8 mouse cellular contexts compared by ENCODE assay signal in the genomic region with DNA sequence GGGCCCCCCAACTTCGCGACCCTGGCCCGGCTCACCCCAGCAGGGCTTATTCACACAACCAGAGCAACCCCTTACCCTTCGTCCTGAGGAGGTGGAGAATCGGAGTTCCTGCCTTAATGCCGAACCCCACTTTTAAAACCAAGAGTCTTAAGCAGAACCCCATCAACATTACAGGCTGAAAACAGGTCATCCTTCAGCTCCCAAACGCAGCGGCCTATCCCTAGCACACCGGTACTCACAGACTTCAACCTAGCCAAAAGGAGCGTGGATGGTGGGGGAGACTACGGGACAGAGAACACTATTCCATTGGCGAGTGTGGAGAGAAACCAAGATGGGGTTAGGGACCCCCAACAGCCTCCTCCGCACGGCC. TPM values are rescaled to one million over a fixed set of nuclear protein-coding genes. Genes with fewer than 3 reads are reported as not detected.
DNase-seq lines count a peak whose midpoint lies in the region; ATAC-seq and TF ChIP-seq lines count a peak whose summit lies in the region.

No protein-coding gene starts in this region.

- H3K36me3 ChIP-seq in heart, embryonic 14.5 days (ENCODE audit: control insufficient read depth, insufficient read depth, low read length), result no peaks in the 10 kb centered on the region
- no peaks in the 10 kb centered on the region for H3K36me3 ChIP-seq in ES-E14 (ENCODE audit: control insufficient read depth, insufficient read depth, low read length, poor library complexity, severe bottlenecking)
- no peaks in the 10 kb centered on the region for H3K36me3 ChIP-seq in hindbrain, embryonic 11.5 days (ENCODE audit: control insufficient read depth, insufficient read depth, low read length)
- H3K36me3 ChIP-seq in midbrain, embryonic 11.5 days (ENCODE audit: control insufficient read depth, insufficient read depth, low read length), result no peaks in the 10 kb centered on the region

- peak overlapping the region; percentile 99 for H3K4me2 ChIP-seq in heart, embryonic 14.5 days (ENCODE audit: low read length)
- H3K4me2 ChIP-seq in hindbrain, embryonic 11.5 days (replicated peaks; ENCODE audit: low read depth, low read length), result peak overlapping the region; percentile 60
- H3K4me2 ChIP-seq in midbrain, embryonic 11.5 days, result peak overlapping the region; percentile 95

- in situ Hi-C loops in ES-E14 (cut with MboI; ENCODE audit: low sequenced_read_pairs in 2 of 2, unreplicated experiment in 2 of 2), result no loop called here

- H3K9ac ChIP-seq in heart, embryonic 14.5 days (ENCODE audit: low read length), result peak overlapping the region; percentile 62
- peak overlapping the region; percentile 54 for H3K9ac ChIP-seq in ES-E14 (ENCODE audit: insufficient read depth, low read depth, low read length, poor library complexity, severe bottlenecking)
- H3K9ac ChIP-seq in hindbrain, embryonic 11.5 days (ENCODE audit: low read depth, low read length), result peak overlapping the region; percentile 60; the same call in 1 of the 2 replicates
- peak overlapping the region; percentile 64 for H3K9ac ChIP-seq in midbrain, embryonic 11.5 days (ENCODE audit: low read length)

- H3K9me3 ChIP-seq in heart, embryonic 14.5 days (ENCODE audit: control insufficient read depth, low read length), result no peaks in the 10 kb centered on the region
- H3K9me3 ChIP-seq in ES-E14 (ENCODE audit: control insufficient read depth, insufficient read depth, low read depth, low read length), result no peaks in the 10 kb centered on the region
- no peaks in the 10 kb centered on the region for H3K9me3 ChIP-seq in hindbrain, embryonic 11.5 days (ENCODE audit: control insufficient read depth, low read length)
- no peaks in the 10 kb centered on the region for H3K9me3 ChIP-seq in midbrain, embryonic 11.5 days (ENCODE audit: control insufficient read depth, low read length)

- no peak for ATAC-seq in heart, embryonic 14.5 days (ENCODE audit: insufficient number of reproducible peaks, insufficient read depth, low FRiP score, low read depth)
- ATAC-seq in hindbrain, embryonic 11.5 days (ENCODE audit: low FRiP score), result 0 out of 2 replicates have a peak, but pooled peaks have one; percentile 0
- ATAC-seq in midbrain, embryonic 11.5 days (ENCODE audit: low FRiP score), result no peak

- peaks cover 23 to 39% of the 10 kb centered on the region in 2 experiments; a peak in 3 of 4 replicates for H3K4me1 ChIP-seq in heart, embryonic 14.5 days (ENCODE audit: control insufficient read depth in 2 of 2, insufficient read depth in 2 of 2, low read length in 2 of 2)
- peaks cover 0 to 16% of the 10 kb centered on the region in 2 experiments; a peak in 1 of 4 replicates for H3K4me1 ChIP-seq in ES-E14 (ENCODE audit: control insufficient read depth in 2 of 2, insufficient read depth in 2 of 2, low read length in 2 of 2, poor library complexity in 1 of 2)
- H3K4me1 ChIP-seq in hindbrain, embryonic 11.5 days (replicated peaks; ENCODE audit: control insufficient read depth, insufficient read depth, low read length), result peaks cover 24% of the 10 kb centered on the region
- H3K4me1 ChIP-seq in midbrain, embryonic 11.5 days (ENCODE audit: control insufficient read depth, insufficient read depth, low read length), result peaks cover 39% of the 10 kb centered on the region

- intact Hi-C loops in gastrocnemius, postnatal 14 days (cut with DNase I; ENCODE audit: low total_unique reads), result no loop called here

- H3K27me3 ChIP-seq in heart, embryonic 14.5 days (ENCODE audit: control insufficient read depth, insufficient read depth, low read length), result peaks cover 61% of the 10 kb centered on the region
- peaks cover 39% of the 10 kb centered on the region for H3K27me3 ChIP-seq in hindbrain, embryonic 11.5 days (ENCODE audit: control insufficient read depth, insufficient read depth, low read length)
- peaks cover 59% of the 10 kb centered on the region for H3K27me3 ChIP-seq in midbrain, embryonic 11.5 days (ENCODE audit: control insufficient read depth, insufficient read depth, low read length)

- peak overlapping the region; percentile 51 to 56 for H3K4me3 ChIP-seq in heart, embryonic 14.5 days (ENCODE audit: control insufficient read depth in 1 of 2, insufficient read depth in 1 of 2, low read depth in 1 of 2, low read length in 2 of 2)
- peak overlapping the region; percentile 64 to 76 for H3K4me3 ChIP-seq in ES-E14 (ENCODE audit: insufficient read depth in 1 of 2, low read depth in 1 of 2, low read length in 2 of 2, poor library complexity in 1 of 2, severe bottlenecking in 1 of 2)
- peak overlapping the region; percentile 40 for H3K4me3 ChIP-seq in hindbrain, embryonic 11.5 days (ENCODE audit: low read depth, low read length)
- peak overlapping the region; percentile 52 for H3K4me3 ChIP-seq in midbrain, embryonic 11.5 days (ENCODE audit: low read depth, low read length)

- DNase-seq in heart, postnatal 4 days, result no peak
- DNase-seq in ES-E14 (ENCODE audit: low read depth, low spot score), result no peak
- peak; percentile 53 for DNase-seq in hindbrain, embryonic 11.5 days (ENCODE audit: low spot score)
- DNase-seq in midbrain, embryonic 11.5 days (ENCODE audit: low spot score, missing footprints), result peak; percentile 94
- no peak for DNase-seq in spleen, postnatal 4 days (ENCODE audit: low spot score in 2 of 2)
- DNase-seq in urinary bladder, postnatal 4 days (ENCODE audit: low spot score in 2 of 2), result no peak
- no peak for DNase-seq in gastrocnemius, postnatal 14 days

- WGBS in heart, embryonic 14.5 days, result 1% methylated on average over 14 of the region's 14 CpGs
- WGBS in hindbrain, embryonic 11.5 days, result 2% methylated on average over 14 of the region's 14 CpGs
- under 1% methylated on average over 14 of the region's 14 CpGs for WGBS in midbrain, embryonic 11.5 days

- no peak overlapping the region for H3K27ac ChIP-seq in heart, embryonic 14.5 days (replicated peaks in 1 of 2; ENCODE audit: control insufficient read depth in 1 of 2, insufficient read depth in 1 of 2, low read depth in 2 of 2, low read length in 2 of 2)
- no peak overlapping the region for H3K27ac ChIP-seq in ES-E14 (ENCODE audit: insufficient read depth, low read depth, low read length, poor library complexity, severe bottlenecking)
- H3K27ac ChIP-seq in hindbrain, embryonic 11.5 days (ENCODE audit: low read depth, low read length), result 0 out of 2 replicates have a peak overlapping the region, but pooled peaks have one; percentile 0
- H3K27ac ChIP-seq in midbrain, embryonic 11.5 days (ENCODE audit: low read depth, low read length), result no peak overlapping the region

TF ChIP-seq in ES-E14, 5 proteins besides CTCF, POLR2A, EP300 and RAD21:
- no peak for TF ChIP-seq MAFK (IDR thresholded peaks at IDR 0.05; ENCODE audit: insufficient read depth, low read depth, low read length)
- TF ChIP-seq ZC3H11A (IDR thresholded peaks at IDR 0.05; ENCODE audit: borderline replicate concordance, low read depth, low read length), result no peak
- no peak for TF ChIP-seq ZNF384 (IDR thresholded peaks at IDR 0.05; ENCODE audit: low read depth, low read length)

RNA-seq across cellular contexts. Expression of a gene that starts 0.6 kb away (rescaled TPM):
- 0.78 and 1.1 TPM in 2 replicates for polyA plus RNA-seq in heart, embryonic 14.5 days (2014; fragmentation: Nextera tagmentation; extraction: Ambion mirVana)
- total RNA-seq in heart, postnatal 4 days (2021), result under 1 TPM in 1 of 2 experiments, not detected in 1; 0.26 TPM
- total RNA-seq in ES-E14 (2012; rRNA removed), result 7.5 and 12.5 TPM in 2 replicates
- 13.8 TPM in 2 replicates for polyA plus RNA-seq in hindbrain, embryonic 11.5 days (2014; fragmentation: Nextera tagmentation; extraction: Ambion mirVana)
- polyA plus RNA-seq in midbrain, embryonic 11.5 days (2014; fragmentation: Nextera tagmentation; extraction: Ambion mirVana), result 4.6 and 6.4 TPM in 2 replicates
- total RNA-seq in gastrocnemius, postnatal 14 days (2021), result not detected

RNA-seq across cellular contexts. Expression of a gene that starts 15.7 kb away (rescaled TPM):
- polyA plus RNA-seq in heart, embryonic 14.5 days (2014; fragmentation: Nextera tagmentation; extraction: Ambion mirVana), result 6.0 and 6.7 TPM in 2 replicates
- total RNA-seq in heart, postnatal 4 days (2021), result 1 to 10 TPM; 3.1 to 3.7 TPM
- total RNA-seq in ES-E14 (2012; rRNA removed), result 24.0 and 41.9 TPM in 2 replicates
- polyA plus RNA-seq in hindbrain, embryonic 11.5 days (2014; fragmentation: Nextera tagmentation; extraction: Ambion mirVana), result 18.9 and 20.6 TPM in 2 replicates
- polyA plus RNA-seq in midbrain, embryonic 11.5 days (2014; fragmentation: Nextera tagmentation; extraction: Ambion mirVana), result 15.3 and 17.5 TPM in 2 replicates
- total RNA-seq in gastrocnemius, postnatal 14 days (2021), result under 1 TPM; 0.42 to 0.80 TPM

RNA-seq across cellular contexts. Expression of a gene that starts 27.7 kb away (rescaled TPM):
- 31.0 and 38.6 TPM in 2 replicates for polyA plus RNA-seq in heart, embryonic 14.5 days (2014; fragmentation: Nextera tagmentation; extraction: Ambion mirVana)
- total RNA-seq in heart, postnatal 4 days (2021), result 10 to 100 TPM; 93.6 to 95.2 TPM
- 56.3 and 59.1 TPM in 2 replicates for total RNA-seq in ES-E14 (2012; rRNA removed)
- 17.8 TPM in 2 replicates for polyA plus RNA-seq in hindbrain, embryonic 11.5 days (2014; fragmentation: Nextera tagmentation; extraction: Ambion mirVana)
- 17.0 and 18.7 TPM in 2 replicates for polyA plus RNA-seq in midbrain, embryonic 11.5 days (2014; fragmentation: Nextera tagmentation; extraction: Ambion mirVana)
- 10 to 100 TPM; 35.0 to 40.1 TPM for total RNA-seq in gastrocnemius, postnatal 14 days (2021)

RNA-seq across cellular contexts. Expression of a gene that starts 39.7 kb away (rescaled TPM):
- not detected in 2 replicates for polyA plus RNA-seq in heart, embryonic 14.5 days (2014; fragmentation: Nextera tagmentation; extraction: Ambion mirVana)
- under 1 TPM; 0.14 to 0.23 TPM for total RNA-seq in heart, postnatal 4 days (2021)
- not detected in 2 replicates for total RNA-seq in ES-E14 (2012; rRNA removed)
- polyA plus RNA-seq in hindbrain, embryonic 11.5 days (2014; fragmentation: Nextera tagmentation; extraction: Ambion mirVana), result 0.14 and 0.27 TPM in 2 replicates
- polyA plus RNA-seq in midbrain, embryonic 11.5 days (2014; fragmentation: Nextera tagmentation; extraction: Ambion mirVana), result 0.33 TPM in 1 of 2 replicates, not detected in the other
- not detected for total RNA-seq in gastrocnemius, postnatal 14 days (2021)

RNA-seq across cellular contexts. Expression of a gene that starts 41.2 kb away (rescaled TPM):
- 38.4 and 39.7 TPM in 2 replicates for polyA plus RNA-seq in heart, embryonic 14.5 days (2014; fragmentation: Nextera tagmentation; extraction: Ambion mirVana)
- total RNA-seq in heart, postnatal 4 days (2021), result 10 to 100 TPM; 37.9 to 42.0 TPM
- total RNA-seq in ES-E14 (2012; rRNA removed), result 2.1 and 9.5 TPM in 2 replicates
- 14.0 and 16.4 TPM in 2 replicates for polyA plus RNA-seq in hindbrain, embryonic 11.5 days (2014; fragmentation: Nextera tagmentation; extraction: Ambion mirVana)
- 12.2 and 12.5 TPM in 2 replicates for polyA plus RNA-seq in midbrain, embryonic 11.5 days (2014; fragmentation: Nextera tagmentation; extraction: Ambion mirVana)
- total RNA-seq in gastrocnemius, postnatal 14 days (2021), result 10 to 100 TPM; 20.7 to 22.1 TPM

Comparison
In these comparisons a context has a peak if more than half of its experiments do, and no peak if none do; other contexts are left out.
1. DNase-seq: peak in hindbrain, embryonic 11.5 days (single experiment) and midbrain, embryonic 11.5 days (single experiment); none in heart, postnatal 4 days (single experiment), ES-E14 (single experiment), spleen, postnatal 4 days (0 of 2), urinary bladder, postnatal 4 days (0 of 2) and gastrocnemius, postnatal 14 days (single experiment).
2. Peak in every context shown above with its lines, with median percentiles within 50 percentile points of each other: H3K4me2 ChIP-seq, H3K4me3 ChIP-seq and H3K9ac ChIP-seq.